Mouse (Mus musculus) stomach, postnatal 0 days (tissue): ENCODE measurements at regions not wholly inside any gene's neighbourhood (a gene's known extent, or its start where the extent isn't known, plus 50 kb on each side); places are given as distances from the start of the nearest gene placed in this dataset.

Experiments used
- ATAC-seq: fragments of 200-750 bp; cut with Nextera tagmentation; 2 replicates; pipeline ENCODE4 v1.8.0; 2017; ENCODE audit not compliant: low FRiP score, low TSS enrichment
- DNase-seq: peaks from one replicate; pipeline ENCODE4 v3.0.0-alpha.2; 2016; ENCODE audit warnings: low spot score
- H3K27ac ChIP-seq: fragments of 300-500 bp; sonication (generic); replicated peaks from 2 replicates; pipeline ENCODE4 v1.5.1; 2014; ENCODE audit warnings: mild to moderate bottlenecking, control low read depth
- H3K27me3 ChIP-seq: fragments of 300-500 bp; sonication (generic); 2 replicates; pipeline ENCODE4 v1.6.1; 2014; ENCODE audit warnings: low read length; ENCODE audit not compliant: control insufficient read depth, insufficient read depth
- H3K36me3 ChIP-seq: fragments of 300-500 bp; sonication (generic); 2 replicates; pipeline ENCODE4 v1.6.1; 2014; ENCODE audit warnings: low read length, mixed read lengths; ENCODE audit not compliant: control insufficient read depth, insufficient read depth
- H3K4me1 ChIP-seq: fragments of 300-500 bp; sonication (generic); replicated peaks from 2 replicates; pipeline ENCODE4 v1.6.1; 2014; ENCODE audit warnings: antibody characterized with exemption; ENCODE audit not compliant: control insufficient read depth, insufficient read depth
- H3K4me2 ChIP-seq: fragments of 300-500 bp; sonication (generic); replicated peaks from 2 replicates; pipeline ENCODE4 v1.6.1; 2014; ENCODE audit warnings: low read depth, mild to moderate bottlenecking, control low read depth, moderate library complexity
- H3K4me3 ChIP-seq: fragments of 300-500 bp; sonication (generic); 2 replicates; pipeline ENCODE4 v1.5.1; 2014; ENCODE audit warnings: low read depth, low read length, control low read depth
- H3K9ac ChIP-seq: fragments of 300-500 bp; sonication (generic); 2 replicates; pipeline ENCODE4 v1.6.1; 2014; ENCODE audit warnings: mild to moderate bottlenecking, low read length, control low read depth, mixed read lengths
- H3K9me3 ChIP-seq: fragments of 300-500 bp; sonication (generic); 2 replicates; pipeline ENCODE4 v1.6.1; 2016; ENCODE audit warnings: low read length; ENCODE audit not compliant: control insufficient read depth
- CTCF ChIP-seq: IDR thresholded peaks from 2 replicates; pipeline ENCODE4 v1.5.1; 2016; ENCODE audit warnings: antibody characterized with exemption, low read depth, mild to moderate bottlenecking, moderate library complexity
- EP300 ChIP-seq: optimal IDR thresholded peaks from 2 replicates; pipeline ENCODE3; 2016; ENCODE audit warnings: antibody characterized with exemption
- WGBS: fragments of 180-500 bp; shearing (Covaris S2); extraction: QIAGEN DNeasy Blood & Tissue Kit; methylation state at CpG from one replicate; pipeline ENCODE4 v1.1.7; 2014; 5-methylcytosine and 5-hydroxymethylcytosine counted together

DNA sequence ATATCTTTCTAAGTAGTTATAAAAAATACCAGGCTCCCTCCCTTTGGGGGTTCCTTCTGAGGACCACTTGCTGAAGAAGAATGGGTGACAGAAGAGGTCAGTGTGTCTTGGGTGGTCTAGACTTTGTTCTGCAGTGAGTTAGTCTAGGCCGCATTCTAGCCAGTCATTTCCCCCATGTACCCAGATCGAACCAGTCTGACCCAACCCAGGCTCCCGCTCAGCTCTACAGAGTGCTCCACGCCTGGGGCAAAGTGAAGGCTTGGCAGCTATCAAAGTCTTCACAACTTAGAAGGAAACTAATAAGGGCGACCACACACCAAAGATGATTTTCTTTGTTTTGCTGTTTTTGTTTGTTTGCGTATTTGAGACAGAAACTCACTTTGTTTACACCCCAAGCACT lies 92.4 kb upstream of the Marcks start:
- peak; percentile 54; the same call in 1 of the 2 replicates for ATAC-seq
- Histone ChIP-seq H3K4me3 (no peak overlapping the region), H3K27me3 (no peaks in the 10 kb centered on the region), H3K9me3 (no peaks in the 10 kb centered on the region), H3K9ac (no peak overlapping the region), H3K27ac (no peak overlapping the region), H3K4me2 (no peak overlapping the region), H3K4me1 (no peaks in the 10 kb centered on the region), H3K36me3 (no peaks in the 10 kb centered on the region)
- WGBS: 86% methylated on average over 6 of the region's 6 CpGs
- no peak for DNase-seq
- TF ChIP-seq CTCF (no peak), EP300 (no peak)

DNA sequence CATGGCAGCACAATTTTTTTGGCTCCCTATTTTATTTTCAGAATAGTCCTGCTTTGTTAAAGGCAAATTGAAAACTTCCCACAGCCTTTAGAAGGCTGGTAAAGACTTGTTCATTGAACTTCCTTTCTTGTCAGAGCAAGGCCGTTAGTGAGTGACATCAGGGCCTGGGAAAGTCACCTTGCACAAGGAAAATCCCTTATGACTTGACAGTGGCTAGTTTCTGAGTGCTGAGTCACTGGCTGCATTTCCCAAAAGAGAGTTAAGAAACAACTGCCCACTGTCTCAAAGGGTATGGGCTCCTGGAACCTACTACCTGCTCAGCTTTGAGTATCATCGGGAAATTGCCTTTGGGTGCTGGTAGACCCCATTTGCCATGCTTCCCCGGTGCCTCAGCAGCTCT lies 89.2 kb upstream of the Marcks start:
- no peak overlapping the region for H3K9ac ChIP-seq
- H3K36me3 ChIP-seq: no peaks in the 10 kb centered on the region
- TF ChIP-seq CTCF (no peak), EP300 (no peak)
- no peak overlapping the region for H3K4me3 ChIP-seq
- no peaks in the 10 kb centered on the region for H3K4me1 ChIP-seq
- H3K27ac ChIP-seq: no peak overlapping the region
- WGBS: 67% methylated on average over 3 of the region's 3 CpGs
- ATAC-seq (no peak), DNase-seq (no peak)
- no peaks in the 10 kb centered on the region for H3K27me3 ChIP-seq
- H3K9me3 ChIP-seq: no peaks in the 10 kb centered on the region
- no peak overlapping the region for H3K4me2 ChIP-seq

DNA sequence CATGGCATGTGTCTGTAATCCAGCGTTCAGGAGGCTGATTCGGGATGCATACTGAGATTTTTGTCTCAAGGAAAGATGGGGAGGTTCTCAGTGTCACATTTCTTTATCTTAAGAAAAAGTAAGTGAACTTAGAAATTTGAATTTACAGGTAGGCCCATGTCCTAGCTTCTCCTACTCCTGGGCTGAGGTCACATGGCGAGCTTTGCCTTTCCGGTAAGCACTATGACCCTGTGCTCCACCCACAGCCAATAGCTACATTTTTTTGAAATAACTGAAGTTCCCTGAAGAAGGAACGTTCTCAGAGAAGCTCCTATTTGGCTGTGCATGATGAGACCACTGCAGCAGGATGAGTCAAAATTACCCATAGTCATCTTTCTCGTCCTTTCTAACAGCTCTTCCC lies 83.0 kb upstream of the Marcks start:
- no peaks in the 10 kb centered on the region for H3K27me3 ChIP-seq
- DNase-seq (no peak), ATAC-seq (no peak)
- TF ChIP-seq CTCF (no peak), EP300 (no peak)
- no peak overlapping the region for H3K9ac ChIP-seq
- no peak overlapping the region for H3K4me2 ChIP-seq
- no peak overlapping the region for H3K4me3 ChIP-seq
- no peaks in the 10 kb centered on the region for H3K36me3 ChIP-seq
- no peak overlapping the region for H3K27ac ChIP-seq
- H3K4me1 ChIP-seq: no peaks in the 10 kb centered on the region
- H3K9me3 ChIP-seq: no peaks in the 10 kb centered on the region
- 54% methylated on average over 6 of the region's 6 CpGs for WGBS

DNA sequence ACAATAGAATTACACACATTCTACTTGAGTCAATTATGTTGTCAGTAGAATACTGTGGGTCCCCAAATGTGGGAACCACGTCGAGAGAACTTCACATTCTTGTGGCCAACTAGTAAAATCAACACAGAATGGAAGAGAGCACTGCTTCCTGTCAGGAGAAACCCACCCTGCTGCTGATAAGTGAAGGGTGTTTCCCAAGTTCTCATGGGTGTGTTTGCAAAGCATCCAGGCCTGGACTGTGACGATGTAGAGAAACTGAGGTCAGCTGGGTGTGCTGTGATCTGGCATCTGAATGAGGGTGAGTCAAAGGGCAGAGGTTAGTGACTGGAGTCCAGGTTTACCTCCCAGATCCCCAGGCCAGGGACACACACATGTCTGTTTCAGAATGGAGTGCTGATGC lies 81.7 kb upstream of the Marcks start:
- DNase-seq: no peak

DNA sequence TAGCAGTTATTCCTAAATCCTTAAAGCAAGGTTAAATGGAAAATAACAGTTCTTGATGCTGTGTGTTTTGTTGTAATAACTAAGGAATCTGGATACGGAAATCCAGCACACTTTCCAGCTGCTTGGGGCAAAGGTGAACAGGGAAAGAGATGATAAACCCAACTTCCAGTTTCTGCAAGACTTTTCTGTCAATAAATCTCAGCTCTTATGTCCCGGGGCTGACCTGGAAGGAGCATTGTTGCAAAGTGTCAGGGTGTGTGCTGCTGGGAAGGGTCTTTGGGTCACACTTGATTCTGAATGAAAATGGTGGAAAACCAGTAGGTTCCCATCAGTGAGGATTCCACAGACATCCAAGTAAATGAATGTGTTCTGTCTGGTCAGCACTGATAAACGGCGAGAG lies 81.2 kb upstream of the Marcks start:
- no peak for DNase-seq
- WGBS: 53% methylated on average over 4 of the region's 4 CpGs
- ATAC-seq: no peak

More for the DNA sequence above, 81.7 kb upstream of the Marcks start:
- Histone ChIP-seq H3K4me1 (no peaks in the 10 kb centered on the region), H3K4me2 (no peak overlapping the region), H3K36me3 (no peaks in the 10 kb centered on the region), H3K9ac (no peak overlapping the region), H3K4me3 (no peak overlapping the region), H3K27me3 (no peaks in the 10 kb centered on the region), H3K9me3 (no peaks in the 10 kb centered on the region), H3K27ac (no peak overlapping the region)
- 0 out of 2 replicates have a peak, but pooled peaks have one; percentile 51 for ATAC-seq
- TF ChIP-seq CTCF (no peak), EP300 (no peak)
- WGBS: 27% methylated on average over 3 of the region's 3 CpGs

DNA sequence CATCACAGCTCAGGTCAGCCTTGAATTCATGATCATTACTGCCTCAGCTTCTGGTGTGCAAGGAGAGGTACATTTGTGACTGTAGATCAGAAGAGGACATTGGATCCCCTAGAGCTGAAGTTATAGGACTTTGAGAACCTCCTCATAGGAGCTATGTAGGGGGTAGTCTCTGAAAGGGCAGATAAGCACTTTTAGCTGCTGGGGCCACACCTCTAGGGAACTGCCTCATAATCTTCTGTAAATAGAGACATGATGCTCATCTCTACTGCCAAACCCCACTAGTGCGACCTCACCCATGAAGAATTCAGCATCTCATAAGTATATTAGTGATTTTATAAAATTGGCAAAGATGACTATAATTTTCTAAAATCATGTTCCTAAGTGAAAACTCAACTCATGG lies 80.7 kb upstream of the Marcks start:
- 94% methylated on average over 1 of the region's 1 CpGs for WGBS
- no peaks in the 10 kb centered on the region for H3K4me1 ChIP-seq

More for the DNA sequence above, 81.2 kb upstream of the Marcks start:
- H3K9me3 ChIP-seq: no peaks in the 10 kb centered on the region
- TF ChIP-seq EP300 (no peak), CTCF (no peak)
- no peaks in the 10 kb centered on the region for H3K36me3 ChIP-seq
- no peaks in the 10 kb centered on the region for H3K27me3 ChIP-seq
- H3K9ac ChIP-seq: no peak overlapping the region
- H3K4me2 ChIP-seq: no peak overlapping the region
- H3K4me1 ChIP-seq: no peaks in the 10 kb centered on the region
- no peak overlapping the region for H3K27ac ChIP-seq
- H3K4me3 ChIP-seq: no peak overlapping the region

More for the DNA sequence above, 80.7 kb upstream of the Marcks start:
- no peak overlapping the region for H3K27ac ChIP-seq
- no peaks in the 10 kb centered on the region for H3K9me3 ChIP-seq
- H3K36me3 ChIP-seq: no peaks in the 10 kb centered on the region
- ATAC-seq (no peak), DNase-seq (no peak)
- TF ChIP-seq EP300: no peak
- TF ChIP-seq CTCF: no peak
- no peaks in the 10 kb centered on the region for H3K27me3 ChIP-seq
- H3K4me2 ChIP-seq: no peak overlapping the region
- no peak overlapping the region for H3K4me3 ChIP-seq
- no peak overlapping the region for H3K9ac ChIP-seq
